Comparison of ENCODE assay signal across 8 mouse cellular contexts in genomic region chr12:111669000-111669788, GRCm38 (mm10). TPM values are rescaled to one million over a fixed set of nuclear protein-coding genes. Genes with fewer than 3 reads are reported as not detected.
DNase-seq lines count a peak whose midpoint lies in the region; ATAC-seq lines count a peak whose summit lies in the region.

No protein-coding gene starts in this region.

- H3K9ac ChIP-seq in kidney, embryonic 15.5 days: 0 out of 2 replicates have a peak overlapping the region, but pooled peaks have one; percentile 19
- peak overlapping the region; percentile 68 for H3K9ac ChIP-seq in heart, embryonic 12.5 days
- H3K9ac ChIP-seq in limb, embryonic 13.5 days: peak overlapping the region; percentile 60; the same call in 1 of the 2 replicates

- no peaks in the 10 kb centered on the region for H3K36me3 ChIP-seq in kidney, embryonic 15.5 days
- H3K36me3 ChIP-seq in heart, embryonic 12.5 days: peaks cover 16% of the 10 kb centered on the region; the same call in 1 of the 2 replicates
- peaks cover 2% of the 10 kb centered on the region; the same call in 1 of the 2 replicates for H3K36me3 ChIP-seq in limb, embryonic 13.5 days

- 58% methylated on average over 23 of the region's 23 CpGs for WGBS in kidney, embryonic 15.5 days
- 71% methylated on average over 23 of the region's 23 CpGs for WGBS in heart, embryonic 12.5 days
- WGBS in limb, embryonic 13.5 days: 65% methylated on average over 23 of the region's 23 CpGs

- no peak overlapping the region for H3K4me3 ChIP-seq in kidney, embryonic 15.5 days (replicated peaks)
- H3K4me3 ChIP-seq in heart, embryonic 12.5 days: no peak overlapping the region
- peak overlapping the region; percentile 27; the same call in 1 of the 2 replicates for H3K4me3 ChIP-seq in limb, embryonic 13.5 days

- DNase-seq in kidney, adult 8-10 months: no peak
- DNase-seq in cerebellum, adult 9-11 months: peak; percentile 68
- peak; percentile 49 for DNase-seq in naive thymus-derived CD4-positive, alpha-beta T cell, adult 2 months (ENCODE audit: low read depth)
- DNase-seq in spleen, adult 18-20 months: no peak
- DNase-seq in thymus, adult 18-20 months: no peak

- H3K27me3 ChIP-seq in kidney, embryonic 15.5 days: peaks cover 46% of the 10 kb centered on the region
- peaks cover 9% of the 10 kb centered on the region; the same call in 1 of the 2 replicates for H3K27me3 ChIP-seq in heart, embryonic 12.5 days (replicated peaks)
- H3K27me3 ChIP-seq in limb, embryonic 13.5 days: peaks cover 53% of the 10 kb centered on the region

- peak overlapping the region; percentile 58 for H3K4me2 ChIP-seq in kidney, embryonic 15.5 days
- peak overlapping the region; percentile 66 for H3K4me2 ChIP-seq in heart, embryonic 12.5 days
- peak overlapping the region; percentile 64 for H3K4me2 ChIP-seq in limb, embryonic 13.5 days (replicated peaks)

- H3K9me3 ChIP-seq in kidney, embryonic 15.5 days (replicated peaks): no peaks in the 10 kb centered on the region
- no peaks in the 10 kb centered on the region for H3K9me3 ChIP-seq in heart, embryonic 12.5 days (replicated peaks)
- H3K9me3 ChIP-seq in limb, embryonic 13.5 days: no peaks in the 10 kb centered on the region

- H3K27ac ChIP-seq in kidney, embryonic 15.5 days: peak overlapping the region; percentile 88
- peak overlapping the region; percentile 80 for H3K27ac ChIP-seq in heart, embryonic 12.5 days (ENCODE audit: poor library complexity, severe bottlenecking)
- peak overlapping the region; percentile 85; the same call in 1 of the 2 replicates for H3K27ac ChIP-seq in limb, embryonic 13.5 days

- peaks cover 58% of the 10 kb centered on the region for H3K4me1 ChIP-seq in kidney, embryonic 15.5 days
- H3K4me1 ChIP-seq in heart, embryonic 12.5 days (replicated peaks): peaks cover 77% of the 10 kb centered on the region
- peaks cover 37% of the 10 kb centered on the region for H3K4me1 ChIP-seq in limb, embryonic 13.5 days

- ATAC-seq in kidney, embryonic 15.5 days (replicated peaks; ENCODE audit: low FRiP score): 0 out of 2 replicates have a peak, but pooled peaks have one; percentile 10
- no peak for ATAC-seq in heart, embryonic 12.5 days (ENCODE audit: insufficient number of reproducible peaks, low FRiP score)
- no peak for ATAC-seq in limb, embryonic 13.5 days (ENCODE audit: low FRiP score, low read depth)

RNA-seq across cellular contexts. Expression of gene Ckb, which starts 2.9 kb away (rescaled TPM):
- polyA plus RNA-seq in kidney, embryonic 15.5 days (2015; fragmentation: Nextera tagmentation; extraction: Ambion mirVana): 126 and 154 TPM in 2 replicates
- polyA plus RNA-seq in heart, embryonic 12.5 days (2016; fragmentation: Nextera tagmentation; extraction: Ambion mirVana): 363 and 373 TPM in 2 replicates
- 128 and 135 TPM in 2 replicates for polyA plus RNA-seq in limb, embryonic 13.5 days (2015; fragmentation: Nextera tagmentation; extraction: Ambion mirVana)

RNA-seq across cellular contexts. Expression of gene Trmt61a, which starts 8.7 kb away (rescaled TPM):
- polyA plus RNA-seq in kidney, embryonic 15.5 days (2015; fragmentation: Nextera tagmentation; extraction: Ambion mirVana): 10.7 and 12.8 TPM in 2 replicates
- 8.8 and 10.2 TPM in 2 replicates for polyA plus RNA-seq in heart, embryonic 12.5 days (2016; fragmentation: Nextera tagmentation; extraction: Ambion mirVana)
- 10.7 and 13.0 TPM in 2 replicates for polyA plus RNA-seq in limb, embryonic 13.5 days (2015; fragmentation: Nextera tagmentation; extraction: Ambion mirVana)

RNA-seq across cellular contexts. Expression of gene Bag5, which starts 43.9 kb away (rescaled TPM):
- polyA plus RNA-seq in kidney, embryonic 15.5 days (2015; fragmentation: Nextera tagmentation; extraction: Ambion mirVana): 51.4 and 53.6 TPM in 2 replicates
- polyA plus RNA-seq in heart, embryonic 12.5 days (2016; fragmentation: Nextera tagmentation; extraction: Ambion mirVana): 40.2 and 41.3 TPM in 2 replicates
- 62.7 and 63.0 TPM in 2 replicates for polyA plus RNA-seq in limb, embryonic 13.5 days (2015; fragmentation: Nextera tagmentation; extraction: Ambion mirVana)

RNA-seq across cellular contexts. Expression of gene Apopt1, which starts 43.9 kb away (rescaled TPM):
- polyA plus RNA-seq in kidney, embryonic 15.5 days (2015; fragmentation: Nextera tagmentation; extraction: Ambion mirVana): 53.5 and 57.4 TPM in 2 replicates
- 46.6 and 48.8 TPM in 2 replicates for polyA plus RNA-seq in heart, embryonic 12.5 days (2016; fragmentation: Nextera tagmentation; extraction: Ambion mirVana)
- polyA plus RNA-seq in limb, embryonic 13.5 days (2015; fragmentation: Nextera tagmentation; extraction: Ambion mirVana): 60.8 and 61.0 TPM in 2 replicates

Comparison
In these comparisons a context has a peak if more than half of its experiments do, and no peak if none do; other contexts are left out.
1. DNase-seq: peak in cerebellum, adult 9-11 months (single experiment) and naive thymus-derived CD4-positive, alpha-beta T cell, adult 2 months (single experiment); none in kidney, adult 8-10 months (0 of 2), spleen, adult 18-20 months (0 of 2) and thymus, adult 18-20 months (0 of 2).
2. Peak in every context shown above with its lines, with median percentiles within 50 percentile points of each other: H3K27ac ChIP-seq, H3K4me2 ChIP-seq and H3K9ac ChIP-seq.